Mouse (Mus musculus) cerebellum, postnatal 14 days (tissue): ENCODE measurements around the gene Klhl35.

Experiments used
- DNase-seq, 2 experiments: peaks; one replicate each; pipeline ENCODE4 v3.0.0; 2021; ENCODE audit warnings: mixed read lengths in 2 of 2

Klhl35 gene

DNA sequence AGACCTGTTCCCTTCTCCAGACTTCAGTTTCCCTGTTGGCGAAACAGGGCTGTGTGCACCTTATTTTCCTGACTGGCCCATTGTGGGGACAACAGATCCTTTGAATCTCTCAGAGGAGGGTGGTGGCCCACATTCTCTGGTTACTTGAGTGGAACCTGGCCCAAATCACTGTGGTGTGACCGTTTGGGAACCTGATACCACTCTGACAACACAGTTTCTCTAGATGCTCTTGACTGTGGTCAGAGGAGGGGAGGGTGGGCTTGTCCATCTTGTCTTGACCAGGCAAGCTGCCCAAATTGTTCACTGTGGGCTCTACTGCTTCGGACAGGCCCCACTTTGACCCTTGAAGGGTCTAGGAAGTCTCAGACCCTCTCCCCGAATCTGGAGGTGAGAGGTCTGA lies 11.8 kb upstream of the Klhl35 start:
- no peak for DNase-seq

DNA sequence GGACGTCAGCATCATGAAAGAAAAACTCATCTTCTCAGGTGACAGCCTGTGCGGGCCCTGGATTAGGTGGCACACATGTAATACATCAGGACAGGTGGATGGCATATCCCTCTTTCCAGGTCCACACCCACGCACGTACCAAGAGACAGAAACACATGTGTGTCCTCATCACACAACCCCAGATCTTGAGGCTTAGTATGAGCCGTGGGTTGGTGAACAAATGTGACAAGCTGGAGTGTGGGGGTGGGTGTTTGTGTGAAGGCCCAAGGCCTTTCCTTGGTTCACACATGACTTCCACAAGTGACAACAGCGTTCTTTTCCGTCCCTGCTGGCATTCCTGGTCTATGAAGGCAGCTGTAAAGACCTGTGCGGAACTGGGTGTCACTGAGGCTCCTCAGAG lies 7.0 kb upstream of the Klhl35 start:
- no peak for DNase-seq

DNA sequence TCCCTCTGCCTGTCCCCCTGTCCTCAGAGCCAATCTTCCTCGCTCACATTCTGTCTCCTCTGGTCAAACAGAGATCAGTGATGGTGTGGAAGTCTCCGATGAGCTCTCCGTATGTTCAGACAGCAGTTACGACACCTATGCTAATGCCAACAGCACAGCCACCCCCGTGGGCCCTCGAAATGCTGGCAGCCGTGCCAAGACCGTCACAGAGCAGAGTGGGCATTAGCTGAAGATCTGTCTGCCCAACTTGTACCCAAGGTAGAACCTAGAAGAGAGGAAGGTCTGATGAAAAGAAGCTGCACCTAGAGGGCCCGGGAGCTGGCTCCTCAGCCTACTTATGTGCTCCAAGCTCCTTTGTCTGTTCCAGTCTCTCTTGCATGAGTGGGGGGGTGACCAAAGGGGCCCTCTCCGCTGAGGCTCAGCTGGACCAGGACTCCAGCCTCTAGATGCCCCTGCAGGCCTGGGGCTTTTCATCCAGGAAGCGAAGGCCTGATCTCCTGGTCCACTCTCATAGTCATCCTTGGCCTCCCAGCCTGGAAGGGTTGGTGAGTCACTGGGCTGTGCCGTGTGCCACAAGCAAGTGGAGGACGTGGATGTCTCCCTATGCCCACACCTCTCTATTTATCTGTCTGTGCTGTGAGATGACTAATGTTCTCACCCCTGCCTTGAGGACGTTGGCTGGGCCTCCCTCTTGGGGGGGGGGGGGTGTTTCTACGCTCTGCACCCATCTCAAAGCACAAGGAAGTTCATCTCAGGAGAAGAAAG lies 5.7 kb upstream of the Klhl35 start:
- DNase-seq: no peak

DNA sequence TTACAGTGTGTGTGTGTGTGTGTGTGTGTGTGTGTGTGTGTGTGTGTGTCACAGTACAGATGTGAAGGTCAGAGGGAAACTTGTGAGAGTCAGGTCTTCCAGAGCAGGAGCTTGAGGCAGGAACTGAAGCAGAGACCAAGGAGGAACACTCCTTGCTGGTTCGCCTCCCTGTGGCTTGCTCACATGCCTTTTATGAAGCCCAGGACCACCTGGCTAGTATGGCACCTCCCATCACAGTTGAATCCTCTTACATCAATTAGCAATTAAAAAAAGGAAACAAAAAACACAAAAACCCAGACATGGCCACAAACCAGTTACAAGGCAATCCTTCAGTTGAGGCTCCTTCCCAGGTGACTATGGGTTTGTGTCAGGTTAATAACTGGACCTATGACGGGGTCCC lies 2.7 kb upstream of the Klhl35 start:
- DNase-seq: no peak

DNA sequence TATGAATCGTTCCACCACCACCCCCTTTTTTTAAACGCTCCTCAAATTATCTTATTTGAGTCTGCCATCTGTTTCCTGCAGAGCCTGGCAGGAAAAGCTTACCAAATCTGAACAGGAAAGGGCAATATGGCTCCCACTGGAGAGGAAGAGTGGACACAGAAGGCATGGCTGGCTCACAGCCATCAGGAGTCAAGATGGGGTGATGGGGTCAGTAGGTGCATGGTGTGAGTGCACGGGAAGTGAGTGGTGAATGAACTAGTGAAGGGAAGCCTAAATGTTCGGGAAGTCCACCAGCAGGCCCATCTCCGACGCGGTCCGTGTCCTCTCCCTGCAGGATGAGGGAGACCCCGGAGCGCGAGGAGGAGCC lies 2.1 kb downstream of the Klhl35 start:
- peak; percentile 80 to 85 for DNase-seq

DNA sequence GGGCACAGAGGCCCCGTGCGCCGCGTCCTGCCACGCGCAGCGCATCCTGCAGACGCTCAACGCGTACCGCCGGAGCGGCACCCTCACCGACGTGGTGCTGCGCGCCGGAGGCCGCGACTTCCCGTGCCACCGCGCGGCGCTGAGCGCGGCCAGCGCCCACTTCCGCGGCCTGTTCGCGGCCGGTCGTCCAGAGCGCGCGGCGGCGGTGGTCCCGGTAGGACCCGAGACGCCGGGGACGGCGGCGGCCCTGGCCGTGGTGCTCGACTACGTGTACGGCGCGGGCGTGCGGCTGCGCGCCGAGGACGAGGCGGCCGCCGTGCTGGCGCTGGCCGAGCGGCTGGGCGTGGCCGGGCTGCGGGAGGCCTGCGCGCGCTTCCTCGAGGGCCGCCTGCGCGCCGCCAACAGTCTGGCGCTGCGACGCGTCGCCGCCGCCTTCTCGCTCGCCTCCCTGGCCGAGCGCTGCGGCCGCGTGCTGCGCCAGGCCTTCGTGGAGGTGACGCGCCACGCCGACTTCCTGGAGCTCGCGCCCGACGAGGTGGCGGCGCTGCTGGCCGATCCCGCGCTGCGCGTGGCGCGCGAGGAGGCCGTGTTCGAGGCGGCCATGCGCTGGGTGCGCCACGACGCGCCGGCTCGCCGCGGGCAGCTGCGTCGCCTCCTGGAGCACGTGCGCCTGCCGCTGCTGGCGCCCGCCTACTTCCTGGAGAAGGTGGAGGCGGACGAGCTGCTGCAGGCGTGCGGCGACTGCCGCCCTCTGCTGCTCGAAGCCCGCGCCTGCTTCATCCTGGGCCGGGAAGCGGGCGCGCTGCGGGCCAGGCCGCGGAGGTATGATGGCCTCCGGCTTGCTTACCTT lies 2.7 kb downstream of the Klhl35 start:
- DNase-seq: peak; percentile 79 to 83

DNA sequence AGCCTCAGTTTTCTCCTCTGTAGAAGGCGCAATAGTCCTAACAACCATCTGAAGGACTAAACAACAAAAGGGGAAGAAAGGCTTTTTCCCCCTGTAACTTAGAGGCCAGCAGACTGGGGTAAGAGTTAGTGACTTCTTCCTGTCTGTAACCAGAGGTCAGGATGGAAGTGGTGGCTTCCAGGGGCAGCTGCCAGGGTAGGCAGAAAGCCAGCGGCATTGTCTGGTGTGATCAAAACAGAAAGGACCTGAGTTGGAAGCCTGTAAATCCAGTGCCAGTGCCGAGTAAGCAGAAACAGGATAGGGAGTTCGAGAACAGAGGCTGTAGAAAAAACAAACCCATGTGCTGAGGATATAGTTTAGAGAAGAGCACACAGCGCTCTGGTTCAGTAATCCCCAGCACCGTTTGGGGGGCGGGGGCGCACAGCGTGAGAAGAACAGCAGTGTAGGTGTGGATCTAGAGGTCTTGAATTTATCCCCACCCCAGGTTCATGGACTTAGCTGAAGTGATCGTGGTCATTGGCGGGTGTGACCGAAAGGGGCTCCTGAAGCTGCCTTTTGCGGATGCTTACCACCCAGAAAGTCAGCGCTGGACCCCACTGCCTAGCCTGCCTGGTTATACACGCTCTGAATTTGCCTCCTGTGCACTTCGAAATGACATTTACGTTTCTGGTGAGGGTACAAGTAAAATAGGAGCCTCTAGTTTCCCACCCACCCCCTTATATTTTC lies 4.0 kb downstream of the Klhl35 start:
- DNase-seq: peak; percentile 43 to 65

DNA sequence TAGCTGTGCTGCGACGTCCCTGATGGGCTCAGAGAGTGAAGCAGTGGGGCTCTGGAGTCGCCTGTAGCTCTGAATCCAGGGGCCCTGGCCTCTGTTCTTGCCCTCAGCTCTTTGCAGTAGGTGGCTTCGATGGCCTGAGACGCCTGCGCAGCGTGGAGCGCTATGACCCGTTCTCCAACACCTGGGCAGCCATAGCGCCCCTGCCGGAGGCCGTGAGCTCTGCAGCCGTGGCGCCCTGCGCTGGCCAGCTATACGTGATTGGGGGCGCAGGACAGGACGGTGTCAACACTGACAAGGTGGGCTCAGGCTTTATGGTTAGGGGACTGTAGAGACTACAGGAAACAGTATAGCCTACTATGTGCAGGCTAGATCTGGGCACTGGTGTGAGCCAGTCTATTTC lies 5.8 kb downstream of the Klhl35 start:
- DNase-seq: peak in 1 of 2 experiments; percentile 38

DNA sequence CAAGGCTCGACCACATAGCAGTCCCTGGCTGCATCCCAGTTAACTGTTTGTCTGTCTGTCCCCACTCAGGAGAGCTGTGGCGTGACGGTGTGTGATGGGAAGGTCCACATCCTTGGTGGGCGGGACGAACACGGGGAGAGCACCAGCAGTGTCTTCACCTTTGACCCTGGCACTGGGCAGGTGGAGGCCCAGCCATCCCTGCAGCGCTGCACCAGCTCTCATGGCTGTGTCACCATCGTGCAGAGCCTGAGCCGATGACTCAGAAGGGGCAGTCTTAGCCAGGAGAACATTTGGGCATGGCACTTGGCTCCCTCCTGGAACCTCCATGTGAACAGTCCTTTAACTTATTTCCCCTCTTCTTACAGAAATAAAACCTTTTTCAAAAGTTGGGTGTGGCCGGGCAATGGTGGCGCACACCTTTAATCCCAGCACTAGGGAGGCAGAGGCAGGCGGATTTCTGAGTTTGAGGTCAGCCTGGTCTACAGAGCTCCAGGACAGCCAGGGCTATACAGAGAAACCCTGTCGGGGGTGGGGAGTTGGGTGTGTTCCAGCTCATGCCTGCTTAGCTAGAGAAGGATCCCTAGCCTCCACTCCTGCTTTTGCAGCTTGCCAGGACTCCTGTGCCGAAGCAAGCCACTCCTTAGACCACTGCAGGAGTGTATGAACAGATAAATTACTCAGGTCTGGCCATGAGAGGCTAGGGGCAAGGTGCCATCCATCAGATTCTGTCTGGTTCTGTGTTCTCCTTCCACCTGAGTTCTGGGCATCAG lies 8.0 kb downstream of the Klhl35 start:
- DNase-seq: peak; percentile 51 to 65

DNA sequence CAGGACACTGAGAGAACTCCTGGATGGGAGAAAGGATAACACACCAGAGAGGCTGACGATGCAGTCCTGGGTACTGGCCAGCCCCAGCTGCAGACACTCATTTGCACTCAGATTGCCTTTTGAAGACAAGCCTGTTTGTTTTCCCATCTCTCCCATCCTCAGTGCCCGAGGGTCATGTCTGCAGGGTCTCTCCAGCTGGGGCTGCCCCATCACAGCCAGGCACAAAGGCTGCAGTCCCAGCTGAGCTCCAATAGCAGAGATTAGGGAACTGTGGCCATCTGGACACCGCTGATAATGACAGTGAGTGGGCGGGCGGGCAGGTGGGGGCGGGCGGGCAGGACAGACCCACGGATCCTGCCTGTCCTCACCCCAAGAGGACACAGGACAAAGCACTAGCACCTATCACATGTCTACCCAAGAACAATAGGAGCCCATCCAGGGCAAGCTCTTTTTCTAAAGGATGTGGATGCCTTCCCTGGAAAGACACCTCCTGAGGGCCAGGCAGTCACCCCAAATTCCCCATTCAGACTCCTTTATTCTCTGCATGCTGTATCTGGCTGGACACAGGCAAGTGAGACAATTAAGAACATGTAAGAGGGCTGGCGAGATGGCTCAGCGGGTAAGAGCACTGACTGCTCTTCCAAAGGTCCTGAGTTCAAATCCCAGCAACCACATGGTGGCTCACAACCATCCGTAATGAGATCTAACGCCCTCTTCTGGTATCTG lies 9.2 kb downstream of the Klhl35 start:
- peak in 1 of 2 experiments; percentile 38 for DNase-seq

DNA sequence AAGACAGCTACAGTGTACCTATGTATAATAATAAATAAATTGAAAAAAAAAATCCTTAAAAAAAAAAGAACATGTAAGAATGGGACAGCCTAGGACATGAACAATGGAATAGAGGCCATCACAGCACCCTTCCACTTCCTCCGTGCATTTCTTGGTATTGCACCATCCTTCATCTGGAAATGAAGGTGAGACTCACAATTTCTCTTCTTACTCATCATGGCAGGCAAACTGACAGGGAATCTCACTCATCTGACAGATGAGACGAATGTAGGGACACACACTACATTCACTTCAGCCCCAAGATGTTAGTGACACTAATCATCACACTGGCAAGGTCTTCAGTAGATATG lies 9.7 kb downstream of the Klhl35 start:
- DNase-seq: no peak

DNA sequence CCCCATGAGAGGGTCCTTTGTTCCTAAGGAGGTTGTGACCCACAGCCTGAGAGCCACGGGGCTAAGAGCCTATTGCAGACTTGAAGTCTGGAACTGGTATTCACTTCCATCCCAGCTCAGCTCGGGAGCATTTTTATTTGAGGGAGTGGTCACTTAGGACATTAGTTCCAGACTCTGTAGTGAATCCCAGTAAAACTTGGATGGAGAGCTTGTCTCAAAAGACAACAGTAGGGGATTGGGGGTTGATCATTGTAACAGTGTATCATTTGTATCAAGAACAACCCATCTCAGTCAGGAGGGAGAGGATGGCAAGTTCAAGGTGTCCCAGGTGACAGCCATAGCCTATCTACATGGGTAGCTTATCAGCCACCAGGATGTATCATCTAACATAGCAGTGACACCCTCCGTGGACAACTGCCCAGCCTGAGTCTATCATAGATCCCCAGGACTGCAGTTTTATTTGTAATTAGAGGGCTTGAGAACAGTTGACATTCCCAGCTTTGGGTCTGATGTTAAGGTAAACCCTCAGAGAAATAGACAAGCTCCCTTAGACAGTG lies 10.8 kb downstream of the Klhl35 start:
- no peak for DNase-seq

DNA sequence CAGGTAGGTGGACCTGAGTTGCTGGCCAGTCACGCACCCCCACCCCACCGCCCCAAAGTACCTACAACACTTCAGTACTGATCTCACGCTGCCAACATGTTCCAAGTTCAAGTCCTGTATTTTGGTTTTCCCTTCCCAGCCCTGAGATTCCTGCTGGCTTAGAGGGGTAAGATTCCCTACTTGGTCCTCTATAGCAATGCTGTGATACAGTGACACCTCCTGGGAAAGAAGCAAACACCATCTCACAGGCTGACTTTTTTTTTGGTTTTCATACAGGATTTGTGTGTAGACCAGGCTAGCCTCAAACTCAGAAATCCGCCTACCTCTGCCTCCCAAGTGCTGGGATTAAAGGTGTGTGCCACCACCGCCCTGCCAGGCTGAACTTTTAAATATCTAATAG lies 11.4 kb downstream of the Klhl35 start:
- no peak for DNase-seq

DNA sequence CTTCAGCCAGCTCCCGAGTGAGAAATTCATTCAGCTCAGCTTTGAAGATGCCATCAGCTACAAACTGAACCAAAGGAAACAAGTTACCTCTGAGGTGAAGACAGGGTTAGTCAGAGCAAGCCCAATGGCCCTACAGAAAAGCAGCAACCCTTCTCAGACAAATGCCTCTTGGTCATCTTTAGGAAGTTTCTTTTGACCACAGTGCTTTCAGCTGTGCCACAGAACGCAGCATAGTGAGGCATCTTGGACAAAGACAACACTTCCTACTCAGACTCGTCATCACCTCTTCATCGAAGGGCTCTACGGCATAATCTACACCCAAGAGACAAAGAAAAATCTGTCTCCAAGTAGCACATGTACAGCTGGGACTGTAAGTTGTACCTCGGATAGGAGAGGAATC lies 16.8 kb downstream of the Klhl35 start:
- DNase-seq: no peak

DNA sequence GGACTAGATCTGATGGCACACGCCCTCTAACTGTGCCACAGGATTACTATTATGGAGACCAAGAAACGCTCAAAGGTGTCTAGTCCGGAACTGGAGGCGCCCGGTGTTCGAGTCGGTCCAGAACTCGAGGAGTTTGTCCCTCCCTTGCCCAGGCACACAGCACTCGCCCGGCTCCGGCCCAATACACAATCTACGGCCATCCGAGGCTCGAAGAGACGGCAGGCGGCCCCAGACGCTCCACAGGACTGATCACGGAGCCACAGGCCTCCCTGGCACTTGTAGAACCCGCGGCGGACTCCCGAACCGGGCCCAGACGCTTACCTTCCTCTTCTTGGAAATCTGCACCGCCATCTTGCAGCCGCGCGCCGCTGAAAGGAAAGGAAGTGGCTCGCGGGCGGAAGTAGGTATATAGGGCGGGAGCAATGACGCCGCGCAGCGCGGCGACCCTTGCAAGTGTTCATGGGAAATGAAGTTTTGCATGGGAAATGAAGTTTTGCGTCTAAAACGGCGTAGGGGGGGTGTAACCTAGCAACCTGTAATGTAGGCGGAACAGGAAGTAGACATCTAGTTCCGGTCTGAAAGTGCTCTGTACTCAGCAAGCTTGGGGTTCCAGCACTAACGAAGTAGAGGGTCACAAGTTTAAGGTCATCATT lies 17.6 kb downstream of the Klhl35 start, which contains the start of gene Rps3:
Gene Rps3 (minus strand): TSS at position 468 of the 653 bp plus-strand sequence.
- DNase-seq: peak; percentile 93 to 94

DNA sequence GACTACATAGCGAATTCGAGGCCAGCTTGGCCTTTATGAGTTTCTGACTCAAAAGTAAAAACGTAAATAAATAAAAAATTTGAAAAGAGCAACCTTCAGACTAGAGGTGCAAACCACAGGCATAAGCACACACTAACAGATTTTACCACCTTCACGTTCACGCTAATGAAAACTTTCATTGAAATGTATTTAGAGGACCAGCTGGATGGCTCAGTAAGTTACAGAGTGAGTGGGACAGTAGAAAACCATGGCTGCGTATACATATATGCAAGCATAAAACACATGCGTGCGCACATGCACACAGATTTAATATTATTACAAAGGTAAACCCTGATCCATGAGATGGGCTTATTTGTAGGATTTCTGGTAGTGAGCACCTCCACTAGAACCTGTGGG lies 18.1 kb downstream of the Klhl35 start:
- no peak for DNase-seq

DNA sequence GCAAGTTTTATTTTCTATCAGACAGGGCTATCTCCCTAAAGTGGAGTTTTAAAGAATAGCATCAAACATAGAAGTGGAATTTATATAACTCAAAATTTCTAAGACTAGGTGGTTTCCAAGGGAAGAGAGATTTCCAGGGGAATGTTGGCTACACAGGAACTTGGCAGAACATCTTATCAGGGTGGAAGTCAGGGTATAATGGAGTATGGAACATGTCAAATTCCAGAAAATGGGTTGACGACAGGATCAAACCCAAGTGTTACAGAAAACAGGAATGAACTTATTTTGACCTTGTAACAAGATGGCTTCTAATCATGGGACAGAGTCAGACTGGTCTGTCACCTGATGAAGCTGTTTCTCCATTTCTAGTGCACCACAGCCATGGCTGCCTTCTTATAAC lies 18.9 kb downstream of the Klhl35 start:
- DNase-seq: no peak

DNA sequence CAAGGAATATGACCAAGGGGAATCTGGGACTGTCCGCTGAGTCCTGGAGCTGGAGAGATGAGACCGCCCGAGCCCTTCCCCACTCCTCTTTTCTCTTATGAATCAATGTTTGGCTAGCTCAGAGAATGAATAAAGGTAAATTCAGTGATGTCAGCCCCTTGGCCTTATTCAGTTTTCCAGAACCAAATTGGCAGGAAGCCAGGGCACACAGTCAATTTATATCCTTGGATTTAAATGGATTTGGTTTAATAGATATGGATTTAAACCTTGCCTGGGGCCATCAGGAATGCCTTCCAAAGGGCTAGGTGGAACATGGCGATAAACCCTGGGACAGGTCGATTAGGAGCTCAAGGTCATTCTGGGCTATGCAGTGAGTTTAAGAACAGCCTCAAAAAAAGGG lies 23.9 kb downstream of the Klhl35 start:
- DNase-seq: no peak

DNA sequence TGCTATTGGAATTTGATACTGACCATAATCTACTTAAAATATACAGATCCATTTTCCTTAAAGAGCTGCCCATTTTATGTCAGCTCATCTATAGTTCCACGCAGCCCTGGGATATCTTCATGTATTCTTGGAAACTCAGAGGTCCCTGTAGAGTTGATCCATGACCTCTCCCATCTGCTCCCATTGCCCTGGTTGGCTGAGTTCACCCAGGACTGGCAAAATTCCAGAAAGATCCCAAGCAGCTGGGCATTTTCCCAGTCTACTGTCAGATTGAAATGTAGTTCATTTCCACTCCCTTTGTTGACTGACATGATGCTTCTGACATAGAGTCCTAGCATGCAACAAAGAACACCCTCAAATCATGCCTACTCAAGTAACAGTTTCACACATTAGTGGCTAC lies 33.3 kb downstream of the Klhl35 start:
- peak; percentile 72 to 74 for DNase-seq

DNA sequence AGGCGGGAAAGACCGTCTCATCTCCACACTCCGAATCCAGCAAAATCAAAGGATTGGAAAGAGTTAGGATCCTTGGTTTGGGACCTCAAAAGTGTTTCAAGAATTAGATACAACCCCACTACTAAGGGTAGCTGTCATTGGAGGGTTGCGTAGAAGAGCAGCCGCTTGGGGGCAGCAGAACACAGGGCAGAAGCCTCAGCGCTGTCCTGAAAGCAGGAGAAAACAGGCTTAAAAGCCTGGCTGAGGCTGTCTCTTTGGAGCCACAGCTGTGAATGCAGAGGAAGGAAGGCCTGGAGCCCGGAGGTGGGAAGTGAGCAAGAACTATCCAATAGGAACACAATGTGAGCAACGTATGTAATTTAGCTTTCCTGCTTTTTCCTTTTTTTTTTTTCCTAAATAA lies 34.4 kb downstream of the Klhl35 start:
- DNase-seq: peak; percentile 90 to 93

DNA sequence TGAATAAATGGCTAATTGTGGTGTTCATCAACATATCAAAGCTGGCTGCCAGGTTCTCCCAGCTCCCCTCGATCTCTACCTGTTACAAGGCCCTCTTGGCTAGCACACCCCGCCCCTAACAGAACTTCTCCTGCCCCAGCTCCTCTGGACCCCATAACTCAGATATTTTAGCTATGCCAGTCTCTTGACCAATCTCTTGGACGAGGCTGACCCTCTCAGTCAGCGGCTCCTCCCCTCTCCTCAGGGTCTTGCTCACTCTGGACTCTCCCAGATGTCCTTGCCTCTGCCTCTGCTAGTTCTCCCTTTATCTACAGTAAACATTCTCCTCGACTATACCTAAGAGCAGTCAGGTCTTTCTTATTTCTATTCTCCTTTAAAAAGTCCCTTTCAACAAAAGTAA lies 34.9 kb downstream of the Klhl35 start:
- DNase-seq: no peak
